Comparison of ENCODE assay signal across 8 mouse cellular contexts in the genomic region with DNA sequence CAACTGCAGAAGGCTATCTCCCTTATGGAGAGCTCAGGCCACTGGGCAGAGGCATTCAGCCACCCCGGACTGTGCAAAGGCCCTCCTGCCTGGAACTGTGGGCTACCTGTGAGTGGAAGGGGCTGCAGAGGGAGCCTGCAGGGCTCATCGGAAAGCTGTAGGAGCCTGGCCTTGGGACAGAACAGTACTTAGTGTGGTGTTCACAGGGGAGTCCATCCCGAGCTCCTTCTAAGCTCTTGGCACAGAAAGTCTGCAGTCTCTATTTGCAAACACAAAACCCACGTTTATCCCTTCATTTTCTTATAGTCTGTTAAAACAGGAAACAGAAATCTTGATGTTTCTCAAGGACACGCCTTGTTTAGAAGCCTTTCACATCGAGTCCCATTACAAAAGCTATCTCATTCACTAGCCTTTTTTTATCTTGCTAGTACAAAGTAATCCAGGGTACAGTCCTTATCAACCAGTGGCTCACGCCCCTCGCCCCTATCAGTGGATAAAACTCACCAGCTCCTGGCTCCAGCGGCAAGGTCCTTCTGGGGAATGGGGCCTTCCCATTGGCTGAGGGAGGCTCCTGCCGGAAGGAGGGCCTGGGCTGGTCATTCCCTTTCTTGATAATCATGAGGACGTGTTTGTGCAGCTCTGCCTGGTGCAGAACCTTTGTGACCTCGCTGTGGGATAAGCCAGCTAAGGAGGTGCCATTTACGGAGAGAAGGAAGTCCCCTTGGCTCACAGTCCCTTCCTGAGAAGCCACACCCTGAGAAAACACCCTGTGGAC. TPM values are rescaled to one million over a fixed set of nuclear protein-coding genes. Genes with fewer than 3 reads are reported as not detected.
DNase-seq lines count a peak whose midpoint lies in the region; ATAC-seq lines count a peak whose summit lies in the region.

No protein-coding gene starts in this region.

- peak overlapping the region; percentile 27 for H3K4me2 ChIP-seq in intestine, embryonic 15.5 days (replicated peaks)

- peak; percentile 40 for DNase-seq in adrenal gland, postnatal 10 days
- no peak for DNase-seq in adrenal gland, adult 18-20 months (ENCODE audit: low spot score in 2 of 2)
- peak; percentile 15 for DNase-seq in embryo, embryonic 9.5 days (ENCODE audit: extremely low spot score)
- peak; percentile 37 for DNase-seq in lung, postnatal 25 days (ENCODE audit: low spot score)
- no peak for DNase-seq in natural killer cell, adult 2 months (ENCODE audit: low spot score in 2 of 2)
- no peak for DNase-seq in cerebellum, adult 11 months
- DNase-seq in spleen, adult 18-20 months: no peak

- 43% methylated on average over 13 of the region's 13 CpGs for WGBS in intestine, embryonic 15.5 days

- H3K27me3 ChIP-seq in intestine, embryonic 15.5 days (replicated peaks): no peaks in the 10 kb centered on the region

- ATAC-seq in intestine, embryonic 15.5 days: peak; percentile 93

- peak overlapping the region; percentile 76 for H3K27ac ChIP-seq in intestine, embryonic 15.5 days

- no peaks in the 10 kb centered on the region for H3K36me3 ChIP-seq in intestine, embryonic 15.5 days

- no peaks in the 10 kb centered on the region for H3K9me3 ChIP-seq in intestine, embryonic 15.5 days

- H3K9ac ChIP-seq in intestine, embryonic 15.5 days: no peak overlapping the region

- H3K4me1 ChIP-seq in intestine, embryonic 15.5 days (replicated peaks): peaks cover 19% of the 10 kb centered on the region

- H3K4me3 ChIP-seq in intestine, embryonic 15.5 days (replicated peaks): no peak overlapping the region

RNA-seq across cellular contexts. Expression of a gene that starts 45.8 kb away (rescaled TPM):
- total RNA-seq in adrenal gland, postnatal 10 days (2021): 1 to 10 TPM in 1 of 2 experiments, under 1 TPM in 1; 0.66 to 1.2 TPM
- total RNA-seq in adrenal gland, adult 18-20 months (2021): 1 to 10 TPM in 1 of 2 experiments, under 1 TPM in 1; 0.77 to 1.6 TPM
- 0.69 and 1.8 TPM in 2 replicates for polyA plus RNA-seq in intestine, embryonic 15.5 days (2015; fragmentation: Nextera tagmentation; extraction: Ambion mirVana)

RNA-seq across cellular contexts. Expression of a gene that starts 46.2 kb away (rescaled TPM):
- 100 to 1,000 TPM in 1 of 2 experiments, 10 to 100 TPM in 1; 97.6 to 110 TPM for total RNA-seq in adrenal gland, postnatal 10 days (2021)
- total RNA-seq in adrenal gland, adult 18-20 months (2021): 100 to 1,000 TPM; 131 to 161 TPM
- 79.5 and 85.1 TPM in 2 replicates for polyA plus RNA-seq in intestine, embryonic 15.5 days (2015; fragmentation: Nextera tagmentation; extraction: Ambion mirVana)

Comparison
In these comparisons a context has a peak if more than half of its experiments do, and no peak if none do; other contexts are left out.
1. DNase-seq: peak in adrenal gland, postnatal 10 days (single experiment), embryo, embryonic 9.5 days (single experiment) and lung, postnatal 25 days (single experiment); none in adrenal gland, adult 18-20 months (0 of 2), natural killer cell, adult 2 months (0 of 2), cerebellum, adult 11 months (single experiment) and spleen, adult 18-20 months (0 of 2).